Mouse (Mus musculus) embryonic facial prominence, embryonic 13.5 days (tissue): ENCODE measurements at regions not wholly inside any gene's neighbourhood (a gene's known extent, or its start where the extent isn't known, plus 50 kb on each side); places are given as distances from the start of the nearest gene placed in this dataset.

Experiments
- ATAC-seq: fragments of 200-750 bp; cut with Nextera tagmentation; 2 replicates; pipeline ENCODE4 v1.8.0; 2017; ENCODE audit warnings: low read depth; ENCODE audit not compliant: insufficient number of reproducible peaks, insufficient read depth, low FRiP score, low TSS enrichment
- H3K27ac ChIP-seq: fragments of 300-500 bp; sonication (generic); 2 replicates; pipeline ENCODE4 v1.5.1; 2015; ENCODE audit warnings: moderate library complexity, mild to moderate bottlenecking, inconsistent platforms
- H3K27me3 ChIP-seq: fragments of 300-500 bp; sonication (generic); 2 replicates; pipeline ENCODE4 v1.6.1; 2015; ENCODE audit warnings: mild to moderate bottlenecking, inconsistent platforms
- H3K36me3 ChIP-seq: fragments of 300-500 bp; sonication (generic); 2 replicates; pipeline ENCODE4 v1.6.1; 2015; ENCODE audit warnings: mild to moderate bottlenecking, inconsistent platforms
- H3K4me1 ChIP-seq: fragments of 300-500 bp; sonication (generic); 2 replicates; pipeline ENCODE4 v1.6.1; 2015; ENCODE audit warnings: inconsistent platforms
- H3K4me2 ChIP-seq: fragments of 300-500 bp; sonication (generic); 2 replicates; pipeline ENCODE4 v1.6.1; 2015; ENCODE audit warnings: moderate library complexity, mild to moderate bottlenecking, inconsistent platforms
- H3K4me3 ChIP-seq: fragments of 300-500 bp; sonication (generic); 2 replicates; pipeline ENCODE4 v1.5.1; 2015; ENCODE audit warnings: mild to moderate bottlenecking, inconsistent platforms
- H3K9ac ChIP-seq: fragments of 300-500 bp; sonication (generic); 2 replicates; pipeline ENCODE4 v1.6.1; 2015; ENCODE audit warnings: mild to moderate bottlenecking, inconsistent platforms
- H3K9me3 ChIP-seq: fragments of 300-500 bp; sonication (generic); 2 replicates; pipeline ENCODE4 v1.6.1; 2016; ENCODE audit warnings: inconsistent platforms
- WGBS: fragments of 180-500 bp; shearing (Covaris S2); methylation state at CpG from one replicate; pipeline ENCODE4 v1.1.7; 2015; ENCODE audit warnings: mixed read lengths; 5-methylcytosine and 5-hydroxymethylcytosine counted together

DNA sequence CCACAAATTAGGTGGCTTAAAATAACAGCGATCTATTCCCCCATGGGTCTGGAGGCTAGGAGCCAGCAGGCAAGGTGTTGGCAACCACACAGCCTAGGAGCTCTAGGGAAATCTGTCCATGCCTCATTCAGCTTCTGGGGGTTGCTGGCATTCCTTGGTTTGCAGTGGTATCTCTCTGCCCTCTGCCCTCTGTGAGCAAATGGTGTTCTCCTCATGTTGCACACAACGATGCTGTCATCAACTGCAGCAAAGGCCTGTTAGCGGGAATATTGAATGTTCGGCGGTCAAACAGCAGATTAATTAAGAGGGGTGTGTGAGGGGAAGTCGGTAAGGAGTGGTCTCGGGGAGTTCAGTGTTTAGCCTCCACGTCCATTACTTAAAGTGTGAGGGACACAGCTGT lies 262.7 kb upstream of the Pabpc6 start:
- no peaks in the 10 kb centered on the region for H3K9me3 ChIP-seq
- no peaks in the 10 kb centered on the region for H3K27me3 ChIP-seq
- H3K4me2 ChIP-seq = no peak overlapping the region
- H3K27ac ChIP-seq = no peak overlapping the region
- no peak overlapping the region for H3K4me3 ChIP-seq
- H3K4me1 ChIP-seq = peaks cover 14% of the 10 kb centered on the region
- no peak for ATAC-seq
- H3K36me3 ChIP-seq = no peaks in the 10 kb centered on the region
- WGBS = 77% methylated on average over 8 of the region's 8 CpGs
- H3K9ac ChIP-seq = no peak overlapping the region

DNA sequence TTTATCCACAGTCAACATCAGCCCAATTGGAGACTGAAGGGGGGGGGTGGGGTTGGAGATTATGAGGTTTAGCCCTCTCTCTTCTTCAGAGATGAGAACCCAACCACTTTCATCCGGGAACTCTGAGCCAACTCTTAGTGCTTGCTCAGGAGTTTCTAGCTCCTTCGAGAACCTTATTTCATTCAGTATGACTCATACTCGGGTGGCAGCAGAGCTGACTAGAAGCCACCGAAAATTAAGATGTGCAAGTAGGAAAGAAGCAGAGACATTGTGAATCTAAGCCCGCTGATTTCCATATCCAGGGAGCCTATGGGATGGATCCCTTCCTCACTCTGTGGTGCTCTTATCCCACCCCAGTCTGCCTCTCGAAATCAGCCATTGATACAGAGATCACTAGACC lies 262.0 kb upstream of the Pabpc6 start:
- H3K9ac ChIP-seq = no peak overlapping the region
- H3K4me1 ChIP-seq = peaks cover 14% of the 10 kb centered on the region
- no peaks in the 10 kb centered on the region for H3K27me3 ChIP-seq
- no peak overlapping the region for H3K4me3 ChIP-seq
- no peak overlapping the region for H3K4me2 ChIP-seq
- H3K36me3 ChIP-seq = no peaks in the 10 kb centered on the region
- 79% methylated on average over 6 of the region's 6 CpGs for WGBS
- H3K9me3 ChIP-seq = no peaks in the 10 kb centered on the region
- ATAC-seq = no peak
- no peak overlapping the region for H3K27ac ChIP-seq

DNA sequence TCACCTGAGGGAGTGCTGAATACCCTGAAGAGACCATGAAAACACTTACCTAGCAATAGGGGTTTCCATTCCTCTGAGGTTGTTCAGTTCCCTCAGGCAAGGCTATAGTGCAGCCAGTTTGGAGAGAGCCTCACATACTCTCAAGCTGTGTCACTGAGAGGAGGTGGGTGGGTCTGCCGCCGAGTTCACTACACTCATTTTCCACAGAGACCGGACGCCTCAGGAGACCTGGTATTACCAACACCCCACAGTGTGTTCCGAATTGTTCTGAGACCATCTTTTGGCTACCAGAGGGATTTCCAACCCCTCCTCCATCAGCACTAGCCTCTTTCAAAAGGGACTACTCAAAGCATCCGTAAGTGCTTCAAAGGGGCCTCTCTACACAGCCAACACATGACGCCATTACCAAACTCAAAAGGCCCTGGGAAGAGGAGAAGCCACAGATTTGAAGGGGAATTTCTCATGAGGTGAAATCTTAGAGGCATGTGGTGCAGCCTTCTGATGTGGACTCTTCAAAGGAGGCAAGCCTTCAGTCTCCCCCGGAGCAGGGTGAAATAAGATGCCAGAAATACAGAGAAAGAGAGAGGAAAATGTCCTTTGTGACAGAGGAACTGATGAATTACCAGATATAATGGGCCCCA lies 260.1 kb upstream of the Pabpc6 start:
- Histone ChIP-seq H3K9me3 (no peaks in the 10 kb centered on the region), H3K4me3 (no peak overlapping the region), H3K27me3 (no peaks in the 10 kb centered on the region), H3K36me3 (no peaks in the 10 kb centered on the region), H3K4me1 (peaks cover 14% of the 10 kb centered on the region), H3K9ac (no peak overlapping the region), H3K27ac (no peak overlapping the region), H3K4me2 (no peak overlapping the region)
- ATAC-seq = no peak
- 52% methylated on average over 8 of the region's 8 CpGs for WGBS

DNA sequence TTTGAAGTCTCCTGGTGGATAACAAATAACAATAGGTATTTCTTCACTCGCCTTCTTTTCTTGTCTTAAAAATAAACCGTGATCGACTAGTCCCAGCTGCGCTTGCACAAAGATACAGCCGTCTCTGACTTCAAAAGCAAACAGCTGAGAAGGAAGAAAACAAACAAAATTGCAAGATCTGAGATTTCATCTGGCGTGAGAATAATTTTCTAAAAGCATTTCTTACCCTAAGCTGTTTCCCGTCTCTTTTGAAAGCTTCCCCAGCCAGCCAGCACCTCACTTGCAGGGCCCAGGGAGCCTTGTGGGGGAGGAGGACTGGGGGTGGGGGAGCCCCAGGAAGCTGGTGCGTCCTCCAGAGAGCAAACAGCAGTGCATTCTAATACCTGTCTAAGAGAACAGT lies 258.2 kb upstream of the Pabpc6 start:
- H3K4me2 ChIP-seq = no peak overlapping the region
- H3K27ac ChIP-seq = no peak overlapping the region
- H3K9ac ChIP-seq = no peak overlapping the region
- no peaks in the 10 kb centered on the region for H3K27me3 ChIP-seq
- no peak overlapping the region for H3K4me3 ChIP-seq
- WGBS = 53% methylated on average over 8 of the region's 8 CpGs
- H3K36me3 ChIP-seq = no peaks in the 10 kb centered on the region
- no peak for ATAC-seq
- H3K9me3 ChIP-seq = no peaks in the 10 kb centered on the region
- peaks cover 14% of the 10 kb centered on the region for H3K4me1 ChIP-seq

DNA sequence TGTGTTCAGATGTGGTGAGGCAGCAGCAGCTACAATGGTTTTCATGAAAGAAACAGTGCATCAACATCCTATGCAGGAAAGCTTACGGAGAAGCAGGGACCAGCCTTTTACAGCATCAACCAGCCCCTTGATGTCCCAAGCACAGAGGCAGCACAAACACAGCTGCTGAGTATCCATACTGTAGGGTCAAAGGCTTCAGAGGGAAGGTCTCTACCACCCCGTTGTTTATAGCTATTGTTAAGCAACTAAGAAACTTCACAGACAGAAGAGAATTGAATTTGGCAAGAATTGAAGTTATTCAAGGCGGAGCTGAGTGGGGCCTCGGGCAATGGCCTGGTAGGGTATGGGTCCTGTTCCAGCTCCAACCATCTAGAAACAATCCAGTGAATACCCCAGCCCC lies 256.8 kb upstream of the Pabpc6 start:
- Histone ChIP-seq H3K36me3 (no peaks in the 10 kb centered on the region), H3K27me3 (no peaks in the 10 kb centered on the region), H3K4me3 (no peak overlapping the region), H3K9ac (no peak overlapping the region), H3K4me1 (peaks cover 14% of the 10 kb centered on the region), H3K27ac (no peak overlapping the region), H3K9me3 (no peaks in the 10 kb centered on the region), H3K4me2 (no peak overlapping the region)
- WGBS = 62% methylated on average over 4 of the region's 4 CpGs
- no peak for ATAC-seq

DNA sequence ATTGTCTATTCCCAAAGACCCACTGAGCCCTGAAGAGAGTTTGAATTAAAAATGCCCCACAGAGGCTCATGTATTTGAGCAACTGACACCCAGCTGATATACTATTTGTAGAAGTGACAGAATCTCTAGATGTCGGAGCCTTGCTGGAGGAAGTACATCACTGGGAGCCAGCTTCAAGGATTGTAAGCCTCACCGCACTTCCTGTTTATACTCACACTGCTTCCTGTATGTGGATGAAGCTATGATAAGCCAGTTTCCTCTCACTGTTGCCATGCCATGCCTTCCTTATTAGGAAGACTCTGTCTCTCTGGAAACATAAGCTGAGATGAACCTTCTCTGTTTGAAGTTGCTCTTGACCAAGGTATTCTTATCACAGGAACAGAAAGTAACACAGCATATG lies 251.8 kb upstream of the Pabpc6 start:
- Histone ChIP-seq H3K9me3 (no peaks in the 10 kb centered on the region), H3K27ac (no peak overlapping the region), H3K4me3 (no peak overlapping the region), H3K4me1 (no peaks in the 10 kb centered on the region), H3K4me2 (no peak overlapping the region), H3K36me3 (no peaks in the 10 kb centered on the region), H3K9ac (no peak overlapping the region), H3K27me3 (no peaks in the 10 kb centered on the region)
- 93% methylated on average over 2 of the region's 2 CpGs for WGBS
- no peak for ATAC-seq

DNA sequence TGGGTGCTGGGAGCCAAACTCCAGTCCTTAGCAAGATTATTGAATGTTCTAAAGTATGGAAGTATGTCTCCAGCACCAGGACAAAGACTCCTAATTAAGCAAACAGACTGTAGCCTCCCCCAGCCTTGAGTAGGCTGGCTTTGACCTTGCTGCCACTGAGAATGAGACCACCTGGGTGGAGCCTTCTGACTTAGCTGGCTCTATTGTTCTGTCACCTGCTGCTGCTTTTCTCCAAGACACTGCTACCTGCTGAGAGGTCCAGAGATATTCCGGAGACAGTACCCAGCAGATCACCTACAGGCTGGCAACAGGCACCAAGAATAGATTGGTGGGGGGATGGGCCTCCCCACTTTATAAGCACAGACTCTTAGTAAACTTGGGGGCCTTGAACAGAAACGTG lies 247.5 kb upstream of the Pabpc6 start:
- WGBS = 34% methylated on average over 2 of the region's 2 CpGs
- H3K4me3 ChIP-seq = no peak overlapping the region
- no peak overlapping the region for H3K4me2 ChIP-seq
- no peaks in the 10 kb centered on the region for H3K4me1 ChIP-seq
- H3K27ac ChIP-seq = no peak overlapping the region
- H3K9ac ChIP-seq = no peak overlapping the region
- no peak for ATAC-seq
- H3K9me3 ChIP-seq = no peaks in the 10 kb centered on the region
- no peaks in the 10 kb centered on the region for H3K27me3 ChIP-seq
- H3K36me3 ChIP-seq = no peaks in the 10 kb centered on the region

DNA sequence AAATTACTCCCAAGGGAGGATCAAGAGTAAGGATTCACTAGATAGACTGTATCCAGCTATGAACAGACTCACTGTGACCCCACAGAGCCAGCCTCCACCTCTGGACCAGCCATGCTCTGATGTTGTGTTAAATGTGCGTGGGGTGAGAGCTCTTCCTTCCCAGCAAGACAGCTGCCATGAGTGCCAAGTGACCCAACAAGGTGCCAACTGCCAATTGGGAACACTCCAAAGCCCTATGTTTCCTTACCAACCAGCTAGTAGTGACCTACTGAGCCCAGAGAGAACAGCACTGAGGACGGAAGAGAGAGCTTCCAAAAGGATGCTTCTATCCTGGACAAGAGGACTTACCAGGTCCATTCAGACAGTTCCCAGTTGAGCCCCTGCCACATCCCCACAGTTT lies 241.3 kb upstream of the Pabpc6 start:
- Histone ChIP-seq H3K36me3 (no peaks in the 10 kb centered on the region), H3K9ac (no peak overlapping the region), H3K27ac (no peak overlapping the region), H3K9me3 (no peaks in the 10 kb centered on the region), H3K4me3 (no peak overlapping the region), H3K4me2 (no peak overlapping the region), H3K4me1 (peaks cover 7% of the 10 kb centered on the region), H3K27me3 (0 out of 2 replicates have a peak, but pooled peaks cover 6% of the 10 kb centered on the region)
- 91% methylated on average over 2 of the region's 2 CpGs for WGBS
- no peak for ATAC-seq

DNA sequence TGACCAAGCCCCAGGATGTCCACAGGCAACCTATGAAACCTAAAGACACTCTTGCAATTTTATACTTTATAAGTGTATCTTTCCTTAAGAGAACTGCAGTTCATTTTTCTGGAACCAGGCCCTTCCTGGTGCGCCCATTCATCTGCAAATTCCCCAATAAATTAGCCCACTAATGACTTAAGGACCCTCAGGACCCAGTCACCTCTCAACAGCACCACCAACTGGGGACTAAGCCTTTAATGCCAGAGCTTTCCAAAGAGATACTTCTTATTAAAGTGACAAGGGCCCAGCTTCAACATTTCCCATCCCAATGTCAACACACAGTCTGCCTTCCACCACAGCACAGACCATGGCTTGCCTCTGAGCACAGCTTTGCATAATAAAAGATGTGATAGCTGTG lies 237.6 kb upstream of the Pabpc6 start:
- WGBS = 53% methylated on average over 1 of the region's 1 CpGs

DNA sequence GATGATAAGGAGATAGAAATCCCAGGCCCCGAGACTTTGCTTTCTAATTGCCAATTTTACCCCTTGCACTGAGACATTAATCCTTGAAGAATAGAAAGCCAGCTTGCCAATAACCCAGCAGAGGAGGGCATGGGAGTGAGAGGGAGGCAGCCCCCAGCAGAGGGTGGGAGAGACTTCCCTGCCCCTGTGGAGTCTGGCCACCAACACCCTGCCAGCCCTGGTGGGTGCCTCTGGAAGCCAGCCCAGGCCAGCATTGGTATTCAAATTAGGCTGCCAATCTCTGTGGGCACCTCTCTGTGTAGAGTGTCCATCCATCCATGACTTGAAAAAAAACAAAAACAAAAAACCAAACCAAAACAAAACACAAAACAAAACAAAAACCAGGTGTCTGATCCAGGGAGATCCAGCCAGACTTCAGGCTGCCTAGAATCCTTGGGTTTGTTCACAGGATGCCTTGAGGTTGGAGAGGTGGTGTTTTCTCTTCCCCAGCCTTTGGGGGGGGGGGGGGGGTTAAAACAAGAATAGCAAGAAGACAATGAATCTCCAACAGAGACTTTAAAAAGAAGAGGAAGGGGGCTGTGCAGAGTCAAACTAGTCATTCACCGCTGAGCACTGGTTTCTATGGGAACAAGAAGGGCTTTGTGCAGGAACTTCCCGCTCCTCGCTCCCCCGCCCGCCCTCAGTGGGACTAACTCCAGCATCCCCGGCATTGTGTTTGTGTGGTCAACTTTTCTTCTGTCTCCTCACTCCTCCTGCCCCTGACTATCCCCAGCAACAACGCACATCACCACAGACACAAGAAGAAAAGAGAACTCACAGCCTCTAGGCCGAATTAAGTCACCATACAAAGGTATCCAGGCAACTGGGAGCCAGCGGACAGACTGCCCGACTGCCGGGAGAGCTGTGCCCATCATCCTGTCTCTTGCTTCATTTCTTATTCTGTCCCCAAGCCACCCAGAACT lies 236.3 kb upstream of the Pabpc6 start:
- H3K4me3 ChIP-seq = peak overlapping the region; percentile 27
- H3K36me3 ChIP-seq = no peaks in the 10 kb centered on the region
- no peaks in the 10 kb centered on the region for H3K9me3 ChIP-seq
- peaks cover 22% of the 10 kb centered on the region for H3K4me1 ChIP-seq
- peak overlapping the region; percentile 51 for H3K9ac ChIP-seq
- H3K4me2 ChIP-seq = peak overlapping the region; percentile 60
- ATAC-seq = no peak; the same call in 1 of the 2 replicates
- 0 out of 2 replicates have a peak, but pooled peaks cover 6% of the 10 kb centered on the region for H3K27me3 ChIP-seq
- 3% methylated on average over 12 of the region's 12 CpGs for WGBS
- no peak overlapping the region for H3K27ac ChIP-seq

More for the DNA sequence above, 237.6 kb upstream of the Pabpc6 start:
- H3K27me3 ChIP-seq = 0 out of 2 replicates have a peak, but pooled peaks cover 6% of the 10 kb centered on the region
- no peaks in the 10 kb centered on the region for H3K9me3 ChIP-seq
- H3K4me2 ChIP-seq = no peak overlapping the region
- no peaks in the 10 kb centered on the region for H3K36me3 ChIP-seq
- H3K4me3 ChIP-seq = no peak overlapping the region
- H3K27ac ChIP-seq = no peak overlapping the region
- H3K9ac ChIP-seq = no peak overlapping the region
- no peak for ATAC-seq
- H3K4me1 ChIP-seq = peaks cover 22% of the 10 kb centered on the region

DNA sequence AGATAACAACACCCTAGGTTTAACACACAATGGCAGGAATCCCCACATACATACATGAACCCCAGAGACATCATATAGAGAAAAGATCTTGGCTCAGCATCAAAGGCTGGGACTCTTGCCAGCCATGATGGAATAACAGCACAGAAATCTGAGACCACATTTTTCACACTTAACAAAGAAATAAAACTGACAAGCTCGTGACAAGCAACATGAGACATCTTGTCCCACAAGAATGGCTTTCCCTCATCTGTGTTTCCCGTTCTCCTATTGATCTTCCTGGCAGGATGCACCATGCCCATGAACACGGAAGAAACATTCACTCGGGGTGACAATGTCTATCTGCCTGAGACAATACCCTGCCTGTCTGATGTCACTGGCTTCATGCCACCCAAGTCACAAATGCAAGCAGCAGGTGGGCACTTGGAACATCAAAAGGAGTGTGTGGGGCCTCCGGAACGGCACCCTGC lies 235.0 kb upstream of the Pabpc6 start:
- H3K4me2 ChIP-seq = no peak overlapping the region
- peak overlapping the region; percentile 11; the same call in 1 of the 2 replicates for H3K27ac ChIP-seq
- H3K27me3 ChIP-seq = 0 out of 2 replicates have a peak, but pooled peaks cover 6% of the 10 kb centered on the region
- no peaks in the 10 kb centered on the region for H3K36me3 ChIP-seq
- no peak overlapping the region for H3K9ac ChIP-seq
- peaks cover 22% of the 10 kb centered on the region for H3K4me1 ChIP-seq
- H3K9me3 ChIP-seq = no peaks in the 10 kb centered on the region
- WGBS = 20% methylated on average over 6 of the region's 6 CpGs
- no peak for ATAC-seq
- no peak overlapping the region for H3K4me3 ChIP-seq

DNA sequence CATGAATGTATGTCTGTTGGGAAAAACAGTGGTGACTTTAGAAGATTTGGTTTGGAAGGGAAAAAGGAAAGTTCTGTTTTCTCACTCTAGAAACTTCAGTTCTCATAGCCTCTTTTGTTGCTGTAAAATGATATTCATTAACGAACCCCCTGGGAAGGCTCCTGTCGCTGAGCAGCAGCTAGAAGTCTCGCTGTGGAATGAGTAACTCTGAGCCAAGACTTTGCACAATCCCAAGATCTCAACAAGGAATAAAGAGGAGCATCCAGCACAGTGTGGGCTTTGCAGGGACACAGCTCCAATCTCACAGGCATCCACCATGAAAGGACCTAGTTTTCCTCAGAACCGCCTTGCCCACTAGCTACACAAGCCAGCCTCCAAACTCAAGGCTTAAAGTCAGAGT lies 233.8 kb upstream of the Pabpc6 start:
- ATAC-seq = no peak
- WGBS = 54% methylated on average over 4 of the region's 4 CpGs
- no peak overlapping the region for H3K27ac ChIP-seq
- H3K4me2 ChIP-seq = no peak overlapping the region
- no peak overlapping the region for H3K9ac ChIP-seq
- 0 out of 2 replicates have a peak, but pooled peaks cover 6% of the 10 kb centered on the region for H3K27me3 ChIP-seq
- H3K4me1 ChIP-seq = peaks cover 22% of the 10 kb centered on the region
- H3K9me3 ChIP-seq = no peaks in the 10 kb centered on the region
- no peaks in the 10 kb centered on the region for H3K36me3 ChIP-seq
- H3K4me3 ChIP-seq = no peak overlapping the region
